In genomic region chr9:74975416-74975815, GRCm38 (mm10) we compare ENCODE assay signal across 8 mouse cellular contexts. TPM values are rescaled to one million over a fixed set of nuclear protein-coding genes. Genes with fewer than 3 reads are reported as not detected.
DNase-seq lines count a peak whose midpoint lies in the region; ATAC-seq and TF ChIP-seq lines count a peak whose summit lies in the region.

No protein-coding gene starts in this region.

- ATAC-seq in forebrain, embryonic 13.5 days, result peak; percentile 25; the same call in 1 of the 2 replicates
- peak; percentile 62 for ATAC-seq in kidney, embryonic 16.5 days (ENCODE audit: low FRiP score, low TSS enrichment)
- ATAC-seq in midbrain, embryonic 15.5 days (replicated peaks), result peak; percentile 35

- H3K4me1 ChIP-seq in forebrain, embryonic 13.5 days, result peaks cover 53% of the 10 kb centered on the region
- peaks cover 19% of the 10 kb centered on the region for H3K4me1 ChIP-seq in kidney, embryonic 16.5 days (ENCODE audit: insufficient read depth, low read length)
- peaks cover 47% of the 10 kb centered on the region for H3K4me1 ChIP-seq in midbrain, embryonic 15.5 days

- H3K4me3 ChIP-seq in left cerebral cortex, adult 2 months, result peak overlapping the region; percentile 58
- peak overlapping the region; percentile 50 for H3K4me3 ChIP-seq in forebrain, embryonic 13.5 days
- peak overlapping the region; percentile 58 for H3K4me3 ChIP-seq in kidney, embryonic 16.5 days (ENCODE audit: low read length)
- H3K4me3 ChIP-seq in midbrain, embryonic 15.5 days, result peak overlapping the region; percentile 46

- peak overlapping the region; percentile 78 for H3K9ac ChIP-seq in forebrain, embryonic 13.5 days
- H3K9ac ChIP-seq in kidney, embryonic 16.5 days (replicated peaks; ENCODE audit: low read length), result peak overlapping the region; percentile 74
- H3K9ac ChIP-seq in midbrain, embryonic 15.5 days, result peak overlapping the region; percentile 56

- 8% methylated on average over 7 of the region's 7 CpGs for WGBS in forebrain, embryonic 13.5 days
- 8% methylated on average over 7 of the region's 7 CpGs for WGBS in kidney, embryonic 16.5 days
- WGBS in midbrain, embryonic 15.5 days, result 8% methylated on average over 7 of the region's 7 CpGs

- TF ChIP-seq CTCF in left cerebral cortex, adult 2 months (IDR thresholded peaks at IDR 0.05), result no peak

- H3K27ac ChIP-seq in left cerebral cortex, adult 2 months, result peak overlapping the region; percentile 96
- peak overlapping the region; percentile 98 for H3K27ac ChIP-seq in forebrain, embryonic 13.5 days
- H3K27ac ChIP-seq in kidney, embryonic 16.5 days (ENCODE audit: low read length), result peak overlapping the region; percentile 92
- peak overlapping the region; percentile 94 for H3K27ac ChIP-seq in midbrain, embryonic 15.5 days

- H3K9me3 ChIP-seq in forebrain, embryonic 13.5 days (replicated peaks), result no peaks in the 10 kb centered on the region
- H3K9me3 ChIP-seq in kidney, embryonic 16.5 days (ENCODE audit: low read length), result no peaks in the 10 kb centered on the region
- H3K9me3 ChIP-seq in midbrain, embryonic 15.5 days, result no peaks in the 10 kb centered on the region

- H3K27me3 ChIP-seq in forebrain, embryonic 13.5 days, result no peaks in the 10 kb centered on the region
- no peaks in the 10 kb centered on the region for H3K27me3 ChIP-seq in kidney, embryonic 16.5 days (ENCODE audit: insufficient read depth, low read length)
- H3K27me3 ChIP-seq in midbrain, embryonic 15.5 days (replicated peaks), result no peaks in the 10 kb centered on the region

- intact Hi-C loops in left cerebral cortex, adult 2 months (cut with DNase I), result no loop called here

- peak overlapping the region; percentile 68 for H3K4me2 ChIP-seq in forebrain, embryonic 13.5 days
- H3K4me2 ChIP-seq in kidney, embryonic 16.5 days (replicated peaks; ENCODE audit: low read depth, low read length), result peak overlapping the region; percentile 73
- peak overlapping the region; percentile 56 for H3K4me2 ChIP-seq in midbrain, embryonic 15.5 days

- no peak for DNase-seq in left cerebral cortex, adult 2 months (ENCODE audit: extremely low spot score in 1 of 2, low spot score in 2 of 2)
- DNase-seq in left cerebral cortex, adult 9 months (ENCODE audit: low spot score in 2 of 2), result no peak
- no peak for DNase-seq in ovary, postnatal 36 days (ENCODE audit: low spot score)
- no peak for DNase-seq in urinary bladder, adult 2 months (ENCODE audit: low spot score)
- DNase-seq in gastrocnemius, postnatal 10 days, result no peak

- H3K36me3 ChIP-seq in forebrain, embryonic 13.5 days (ENCODE audit: poor library complexity, severe bottlenecking), result no peaks in the 10 kb centered on the region
- no peaks in the 10 kb centered on the region for H3K36me3 ChIP-seq in kidney, embryonic 16.5 days (ENCODE audit: insufficient read depth, low read length)
- no peaks in the 10 kb centered on the region for H3K36me3 ChIP-seq in midbrain, embryonic 15.5 days (replicated peaks)

RNA-seq across cellular contexts. Expression of gene Fam214a, which starts 22.7 kb away (rescaled TPM):
- total RNA-seq in left cerebral cortex, adult 2 months (2021), result 10 to 100 TPM; 35.3 to 37.5 TPM
- polyA plus RNA-seq in forebrain, embryonic 13.5 days (2015; fragmentation: Nextera tagmentation; extraction: Ambion mirVana), result 25.7 and 28.4 TPM in 2 replicates
- polyA plus RNA-seq in kidney, embryonic 16.5 days (2015; fragmentation: Nextera tagmentation; extraction: Ambion mirVana), result 13.1 and 13.6 TPM in 2 replicates
- polyA plus RNA-seq in midbrain, embryonic 15.5 days (2015; fragmentation: Nextera tagmentation; extraction: Ambion mirVana), result 25.2 and 28.1 TPM in 2 replicates
- polyA plus RNA-seq in urinary bladder, adult 2 months (2012; rRNA removed), result 19.4 and 25.6 TPM in 2 replicates
- total RNA-seq in gastrocnemius, postnatal 10 days (2021), result 10 to 100 TPM; 28.4 to 31.3 TPM
